Mouse (Mus musculus) brain, embryonic 14.5 days (tissue): ENCODE measurements around the gene Rmdn2.

Experiments used
- CTCF ChIP-seq: fragments of 200-500 bp; IDR thresholded peaks from 2 replicates; pipeline ENCODE4 v1.5.1; 2012; ENCODE audit warnings: inconsistent platforms, mild to moderate bottlenecking, moderate library complexity, borderline replicate concordance; ENCODE audit not compliant: insufficient read depth, insufficient read length; ENCODE audit errors: extremely low read depth
- POLR2A ChIP-seq: fragments of 200-500 bp; IDR thresholded peaks from 2 replicates; pipeline ENCODE4 v1.6.1; 2012; ENCODE audit warnings: mild to moderate bottlenecking, inconsistent platforms, borderline replicate concordance; ENCODE audit not compliant: poor library complexity, insufficient read depth, insufficient read length, severe bottlenecking; ENCODE audit errors: extremely low read depth

- no peak for TF ChIP-seq POLR2A
- no peak for TF ChIP-seq CTCF
Observed at GRCm38 (mm10) chr17:79738847-79739498, 127.3 kb downstream of the Rmdn2 start.
